Mouse (Mus musculus) MEL (cell line): ENCODE results near the gene Otog. TPM values are rescaled to one million over a fixed set of nuclear protein-coding genes. Genes with fewer than 3 reads are reported as not detected.

ENCODE experiments used
- DNase-seq: peaks from one replicate; pipeline ENCODE4 v3.0.0; 2011; ENCODE audit warnings: low read depth, low spot score
- H3K27ac ChIP-seq: 2 replicates; pipeline ENCODE4 v1.5.1; 2012; ENCODE audit warnings: low read depth, mild to moderate bottlenecking, control low read depth, low read length, moderate library complexity; ENCODE audit not compliant: control insufficient read depth
- H3K27me3 ChIP-seq, 2 experiments: fragments of 150-350 bp in 1 of 2; sonication (generic) in 1 of 2; 2 replicates each; pipeline ENCODE4 v1.6.1; 2012; ENCODE audit warnings: low read length in 2 of 2, mild to moderate bottlenecking in 2 of 2, improper control_type of control experiment in 1 of 2, moderate library complexity in 1 of 2; ENCODE audit not compliant: insufficient read depth in 2 of 2, control insufficient read depth in 1 of 2
- H3K36me3 ChIP-seq, 2 experiments: 2 replicates each; pipeline ENCODE4 v1.6.1; 2012 to 2014; ENCODE audit warnings: low read length in 2 of 2, improper control_type of control experiment in 1 of 2, inconsistent platforms in 1 of 2, mild to moderate bottlenecking in 1 of 2; ENCODE audit not compliant: insufficient read depth in 2 of 2, control insufficient read depth in 1 of 2
- H3K4me1 ChIP-seq, 2 experiments: fragments of 150-350 bp in 1 of 2; sonication (generic) in 1 of 2; 2 replicates each; pipeline ENCODE4 v1.6.1; 2012; ENCODE audit warnings: low read length in 2 of 2, improper control_type of control experiment in 1 of 2, mild to moderate bottlenecking in 1 of 2; ENCODE audit not compliant: insufficient read depth in 2 of 2, control insufficient read depth in 1 of 2
- H3K4me3 ChIP-seq, 2 experiments: fragments of 150-350 bp in 1 of 2; sonication (generic) in 1 of 2; 2 replicates each; pipeline ENCODE4 v1.5.1; 2012; ENCODE audit warnings: low read depth in 2 of 2, low read length in 2 of 2, mild to moderate bottlenecking in 2 of 2, moderate library complexity in 2 of 2, control low read depth in 1 of 2, improper control_type of control experiment in 1 of 2; ENCODE audit not compliant: control insufficient read depth in 1 of 2, insufficient read depth in 1 of 2
- H3K79me2 ChIP-seq: 2 replicates; pipeline ENCODE4 v1.6.1; 2012; ENCODE audit warnings: mild to moderate bottlenecking, low read length, moderate library complexity; ENCODE audit not compliant: control insufficient read depth, poor library complexity, insufficient read depth
- H3K9ac ChIP-seq: 2 replicates; pipeline ENCODE4 v1.6.1; 2012; ENCODE audit warnings: low read depth, mild to moderate bottlenecking, control low read depth, low read length, moderate library complexity; ENCODE audit not compliant: control insufficient read depth, poor library complexity, severe bottlenecking
- H3K9me3 ChIP-seq: fragments of 150-350 bp; sonication (generic); replicated peaks from 2 replicates; pipeline ENCODE4 v1.6.1; 2012; ENCODE audit warnings: mild to moderate bottlenecking, low read length, improper control_type of control experiment, moderate library complexity; ENCODE audit not compliant: insufficient read depth
- BHLHE40 ChIP-seq: IDR thresholded peaks from 2 replicates; pipeline ENCODE4 v1.6.1; 2012; ENCODE audit warnings: low read depth, mild to moderate bottlenecking, inconsistent platforms, low read length, improper control_type of control experiment, borderline replicate concordance
- ELF1 ChIP-seq: IDR thresholded peaks from 2 replicates; pipeline ENCODE4 v1.6.1; 2014; ENCODE audit warnings: low read depth, mild to moderate bottlenecking, inconsistent platforms, low read length, improper control_type of control experiment, moderate library complexity
- GABPA ChIP-seq: IDR thresholded peaks from 2 replicates; pipeline ENCODE4 v1.6.1; 2012; ENCODE audit warnings: low read depth, mild to moderate bottlenecking, inconsistent platforms, low read length, improper control_type of control experiment, moderate library complexity
- GATA1 ChIP-seq: IDR thresholded peaks from 2 replicates; pipeline ENCODE4 v1.6.1; 2011; ENCODE audit warnings: low read depth, low read length, improper control_type of control experiment
- HCFC1 ChIP-seq: IDR thresholded peaks from 2 replicates; pipeline ENCODE4 v1.6.1; 2012; ENCODE audit warnings: low read depth, mild to moderate bottlenecking, inconsistent platforms, low read length, improper control_type of control experiment, moderate library complexity
- JUND ChIP-seq: IDR thresholded peaks from 2 replicates; pipeline ENCODE4 v1.6.1; 2011; ENCODE audit warnings: low read depth, mild to moderate bottlenecking, improper control_type of control experiment, low read length
- MAFK ChIP-seq: IDR thresholded peaks from 2 replicates; pipeline ENCODE4 v1.6.1; 2011; ENCODE audit warnings: low read depth, mild to moderate bottlenecking, low read length, improper control_type of control experiment, borderline replicate concordance
- MAZ ChIP-seq: IDR thresholded peaks from 2 replicates; pipeline ENCODE4 v1.6.1; 2012; ENCODE audit warnings: low read depth, mild to moderate bottlenecking, inconsistent platforms, low read length, improper control_type of control experiment
- MEF2A ChIP-seq: IDR thresholded peaks from 2 replicates; pipeline ENCODE4 v1.6.1; 2014; ENCODE audit warnings: low read depth, mild to moderate bottlenecking, inconsistent platforms, low read length, improper control_type of control experiment; ENCODE audit not compliant: poor library complexity, insufficient replicate concordance, severe bottlenecking; ENCODE audit errors: extremely low read depth
- MYB ChIP-seq: IDR thresholded peaks from 2 replicates; pipeline ENCODE4 v1.6.1; 2011; ENCODE audit warnings: mild to moderate bottlenecking, low read depth, low read length, improper control_type of control experiment
- MYC ChIP-seq: IDR thresholded peaks from 2 replicates; pipeline ENCODE4 v1.6.1; 2011; ENCODE audit warnings: low read depth, mild to moderate bottlenecking, low read length, improper control_type of control experiment, moderate library complexity
- POLR2A ChIP-seq, 2 experiments: IDR thresholded peaks; 2 replicates each; pipeline ENCODE4 v1.6.1; 2011 to 2012; ENCODE audit warnings: low read length in 2 of 2, mild to moderate bottlenecking in 2 of 2, control low read depth in 1 of 2, improper control_type of control experiment in 1 of 2, low read depth in 1 of 2, moderate library complexity in 1 of 2; ENCODE audit not compliant: control insufficient read depth in 1 of 2, insufficient read depth in 1 of 2, poor library complexity in 1 of 2
- POLR2AphosphoS2 ChIP-seq: IDR thresholded peaks from 2 replicates; pipeline ENCODE4 v1.6.1; 2011; ENCODE audit warnings: low read length, improper control_type of control experiment
- RCOR1 ChIP-seq: IDR thresholded peaks from 2 replicates; pipeline ENCODE4 v1.6.1; 2012; ENCODE audit warnings: low read depth, mild to moderate bottlenecking, inconsistent platforms, low read length, improper control_type of control experiment
- SIN3A ChIP-seq: IDR thresholded peaks from 2 replicates; pipeline ENCODE4 v1.6.1; 2012; ENCODE audit warnings: low read length, improper control_type of control experiment, inconsistent platforms
- SMC3 ChIP-seq: IDR thresholded peaks from 2 replicates; pipeline ENCODE4 v1.6.1; 2011; ENCODE audit warnings: low read depth, low read length, improper control_type of control experiment
- TAL1 ChIP-seq: IDR thresholded peaks from 2 replicates; pipeline ENCODE4 v1.6.1; 2012; ENCODE audit warnings: mild to moderate bottlenecking, inconsistent platforms, low read length, moderate library complexity, mixed read lengths
- TBP ChIP-seq: IDR thresholded peaks from 2 replicates; pipeline ENCODE4 v1.8.0; 2011; ENCODE audit warnings: low read depth, low read length, improper control_type of control experiment
- TCF12 ChIP-seq: IDR thresholded peaks from 2 replicates; pipeline ENCODE4 v1.6.1; 2014; ENCODE audit warnings: low read depth, mild to moderate bottlenecking, inconsistent platforms, low read length, improper control_type of control experiment, moderate library complexity
- ZKSCAN1 ChIP-seq: IDR thresholded peaks from 2 replicates; pipeline ENCODE4 v1.6.1; 2012; ENCODE audit warnings: low read depth, mild to moderate bottlenecking, inconsistent platforms, low read length, improper control_type of control experiment, moderate library complexity
- polyA plus RNA-seq, 2 experiments: library from polyadenylated mRNA; stranded (reverse) in 1 of 2; unstranded in 1 of 2; fragments of >175 nt in 1 of 2; fragments of >200 nt in 1 of 2; gene quantifications; 2 replicates each; pipeline versions ENCODE4 v1.2.1 to v1.2.4; 2012; ENCODE audit warnings: low replicate concordance in 2 of 2, low read depth in 1 of 2; ENCODE audit not compliant: insufficient read length in 2 of 2, insufficient read depth in 1 of 2, missing spikeins in 1 of 2
- total RNA-seq: library from RNA; depleted of rRNA; stranded (reverse); fragments of 300-350 nt; gene quantifications from 2 replicates; pipeline ENCODE4 v1.2.3, GENCODE M21; 2012

Gene Otog
- total and polyA plus RNA-seq, 3 experiments, result not detected

GRCm38 (mm10) chr7:46204775-46205174, 36.0 kb upstream of the Otog start:
- H3K36me3 ChIP-seq, result no peaks in the 10 kb centered on the region
- H3K4me1 ChIP-seq, result no peaks in the 10 kb centered on the region
- TF ChIP-seq POLR2AphosphoS2, result no peak
- no peak for TF ChIP-seq GABPA
- TF ChIP-seq ZKSCAN1, result no peak
- TF ChIP-seq ELF1, result no peak
- no peak for TF ChIP-seq MEF2A
- TF ChIP-seq POLR2A (IDR thresholded peaks at IDR 0.05; ENCODE audit: control insufficient read depth in 1 of 2, insufficient read depth in 1 of 2, low read depth in 1 of 2, low read length in 2 of 2, poor library complexity in 1 of 2), result no peak
- no peak for TF ChIP-seq GATA1
- TF ChIP-seq MYB, result no peak
- TF ChIP-seq SMC3, result no peak
- no peak for TF ChIP-seq TBP
- TF ChIP-seq RCOR1, result no peak
- no peak for TF ChIP-seq BHLHE40
- no peak for TF ChIP-seq MAFK
- TF ChIP-seq TCF12, result no peak
- no peak overlapping the region for H3K4me3 ChIP-seq
- no peak overlapping the region for H3K27ac ChIP-seq
- no peak overlapping the region for H3K9ac ChIP-seq
- no peaks in the 10 kb centered on the region for H3K27me3 ChIP-seq
- no peak for DNase-seq
- H3K9me3 ChIP-seq, result no peaks in the 10 kb centered on the region
- no peaks in the 10 kb centered on the region for H3K79me2 ChIP-seq

GRCm38 (mm10) chr7:46208131-46208530, 32.7 kb upstream of the Otog start:
- H3K4me3 ChIP-seq, result no peak overlapping the region
- H3K9ac ChIP-seq, result no peak overlapping the region
- no peaks in the 10 kb centered on the region for H3K27me3 ChIP-seq
- no peaks in the 10 kb centered on the region for H3K36me3 ChIP-seq
- H3K79me2 ChIP-seq, result no peaks in the 10 kb centered on the region
- H3K27ac ChIP-seq, result no peak overlapping the region
- no peak for DNase-seq
- H3K4me1 ChIP-seq, result no peaks in the 10 kb centered on the region
- H3K9me3 ChIP-seq, result no peaks in the 10 kb centered on the region
- TF ChIP-seq HCFC1, result no peak
- TF ChIP-seq ELF1, result no peak
- no peak for TF ChIP-seq TAL1
- TF ChIP-seq TBP, result no peak
- TF ChIP-seq GABPA, result no peak
- TF ChIP-seq TCF12, result no peak

DNA sequence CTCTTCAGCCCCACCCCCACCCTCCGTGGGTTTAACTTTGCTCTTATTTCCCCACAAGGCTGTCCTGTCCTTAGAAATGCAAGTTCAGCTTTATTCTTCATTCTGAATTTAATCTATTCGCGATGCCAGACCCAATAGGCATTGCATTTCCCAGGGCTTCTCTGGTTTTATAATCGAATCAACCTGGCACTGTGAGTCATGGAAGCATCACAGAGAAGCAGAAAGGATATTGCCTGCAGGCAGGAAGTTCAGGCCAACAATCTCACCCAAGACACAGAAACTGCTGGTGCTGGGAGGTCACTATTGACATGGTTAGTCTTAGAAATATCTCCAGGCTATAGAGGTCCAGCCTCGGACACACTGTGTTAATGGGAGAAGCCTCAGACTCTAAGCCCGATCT, 30.5 kb upstream of the Otog start:
- no peak for TF ChIP-seq MAZ
- no peak for TF ChIP-seq SMC3
- no peak for TF ChIP-seq MYB
- TF ChIP-seq ZKSCAN1, result no peak
- TF ChIP-seq ELF1, result no peak
- TF ChIP-seq POLR2AphosphoS2, result no peak
- TF ChIP-seq SIN3A, result no peak
- TF ChIP-seq TCF12, result no peak
- TF ChIP-seq GABPA, result no peak
- no peak for TF ChIP-seq JUND
- no peak for TF ChIP-seq MYC
- no peak overlapping the region for H3K4me3 ChIP-seq
- H3K27me3 ChIP-seq, result no peaks in the 10 kb centered on the region
- no peaks in the 10 kb centered on the region for H3K9me3 ChIP-seq
- DNase-seq, result no peak
- H3K27ac ChIP-seq, result no peak overlapping the region
- no peaks in the 10 kb centered on the region for H3K4me1 ChIP-seq
- no peak overlapping the region for H3K9ac ChIP-seq
- H3K36me3 ChIP-seq, result no peaks in the 10 kb centered on the region
- H3K79me2 ChIP-seq, result no peaks in the 10 kb centered on the region
